Mouse (Mus musculus) CH12F3 (cell line): Measurements from ENCODE around the gene Fam180a.

ENCODE experiments used
- in situ Hi-C: fragments of 300-500 bp; cut with MboI; formaldehyde crosslinking; loops from 2 replicates; pipeline ENCODE4 v1.14.3; 2020; ENCODE audit warnings: low sequenced_read_pairs

Gene Fam180a

DNA sequence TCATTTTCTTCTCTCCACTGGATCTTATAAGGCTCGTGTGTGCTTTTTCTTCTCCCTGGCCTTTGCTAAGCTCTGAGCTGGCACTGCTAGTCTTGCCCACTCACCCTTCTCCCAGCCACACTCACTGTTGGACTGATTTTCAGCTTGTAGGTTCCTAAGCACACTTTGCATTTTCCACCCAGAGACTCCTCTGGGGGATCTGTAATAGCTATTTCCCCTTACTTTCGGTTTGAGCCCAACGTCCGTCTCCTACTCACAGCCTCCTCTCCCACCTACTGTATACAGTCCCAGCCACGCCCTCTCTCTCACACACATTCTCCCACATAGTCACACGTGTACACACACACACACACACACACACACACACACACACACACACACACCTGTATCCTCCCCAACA, 6.1 kb downstream of the Fam180a start:
- in situ Hi-C loops = no loop called here

DNA sequence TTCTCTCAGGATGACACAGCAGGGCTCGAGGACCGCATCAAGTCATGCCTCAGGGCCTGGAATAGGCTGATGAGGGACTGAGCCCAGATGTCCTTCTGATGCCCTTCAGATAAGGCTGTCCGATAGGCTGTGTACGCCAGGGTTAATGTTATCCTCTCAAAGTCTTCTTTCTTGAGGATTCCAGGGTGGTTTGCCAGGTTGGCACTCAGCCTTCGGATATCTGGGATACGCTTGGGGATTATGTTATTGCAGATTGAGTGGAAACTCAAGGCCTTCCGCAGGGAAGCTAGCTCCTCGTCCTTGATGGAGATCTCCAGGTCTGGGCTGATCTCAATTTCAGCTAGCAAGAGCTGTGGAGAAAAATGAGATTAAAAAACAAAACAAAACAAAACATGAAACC, 12.4 kb downstream of the Fam180a start:
- in situ Hi-C loops = no loop called here

DNA sequence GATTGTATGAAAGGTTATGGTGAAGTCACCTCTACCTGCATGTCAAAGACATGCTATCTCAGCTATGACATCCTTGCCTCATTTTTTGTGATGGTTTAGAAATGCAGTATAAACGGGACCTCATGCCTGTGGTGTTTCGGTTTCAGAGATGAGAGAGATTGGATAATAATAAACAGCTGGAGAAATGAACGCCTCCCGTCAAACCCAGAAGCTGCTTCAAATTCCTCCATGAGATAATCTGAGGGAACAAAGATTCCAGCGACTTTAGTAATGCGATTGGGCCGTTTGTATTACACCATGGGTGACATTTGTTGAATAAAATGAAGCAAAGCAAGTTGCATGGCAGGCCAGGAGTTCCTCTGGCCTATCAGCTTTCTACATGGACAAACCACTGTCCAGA, 16.5 kb downstream of the Fam180a start:
- in situ Hi-C loops = no loop called here

DNA sequence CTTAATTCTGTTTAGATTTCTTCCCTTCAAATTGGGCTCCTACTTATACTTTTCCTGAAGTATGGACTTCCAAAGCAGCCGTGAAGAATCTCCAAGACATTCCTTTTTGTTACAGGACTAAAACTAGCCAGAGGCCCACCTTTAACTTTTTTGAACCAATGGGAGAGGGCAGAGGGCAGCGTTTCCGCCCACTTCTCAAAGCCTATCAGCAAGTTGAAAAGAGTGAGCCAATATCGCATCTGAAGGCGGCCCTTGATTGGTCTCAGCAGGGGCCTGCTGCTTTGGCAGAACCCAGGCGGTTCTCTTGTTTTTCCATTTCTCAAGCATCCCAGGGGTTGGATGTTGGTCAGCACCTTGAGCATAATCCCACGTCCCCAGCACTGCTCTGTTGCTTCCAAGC, 17.9 kb downstream of the Fam180a start, which contains the start of gene Slc13a4:
Gene Slc13a4 (minus strand): TSS at position 95 of the 400 bp plus-strand sequence.
- in situ Hi-C loops = no loop called here

DNA sequence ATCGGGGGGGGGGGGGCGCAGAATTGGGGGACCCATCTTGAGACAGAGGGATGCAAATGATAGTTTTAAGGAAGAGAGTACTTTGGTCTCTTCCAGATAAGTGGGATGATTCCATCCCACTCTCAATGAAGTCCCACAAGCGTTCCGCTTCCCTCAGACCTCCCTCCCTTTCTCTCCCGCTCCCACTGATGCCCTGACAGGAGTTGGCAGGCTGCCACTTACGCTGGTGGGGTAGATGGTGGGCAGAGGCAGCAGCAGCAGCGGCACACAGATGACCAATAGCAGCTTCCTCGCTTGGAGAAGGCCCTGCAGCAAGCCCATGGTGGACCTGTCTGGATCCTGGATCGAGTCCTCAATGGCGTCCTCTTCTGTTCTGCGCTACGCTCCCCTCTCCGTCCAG, 18.8 kb downstream of the Fam180a start:
- in situ Hi-C loops = no loop called here

DNA sequence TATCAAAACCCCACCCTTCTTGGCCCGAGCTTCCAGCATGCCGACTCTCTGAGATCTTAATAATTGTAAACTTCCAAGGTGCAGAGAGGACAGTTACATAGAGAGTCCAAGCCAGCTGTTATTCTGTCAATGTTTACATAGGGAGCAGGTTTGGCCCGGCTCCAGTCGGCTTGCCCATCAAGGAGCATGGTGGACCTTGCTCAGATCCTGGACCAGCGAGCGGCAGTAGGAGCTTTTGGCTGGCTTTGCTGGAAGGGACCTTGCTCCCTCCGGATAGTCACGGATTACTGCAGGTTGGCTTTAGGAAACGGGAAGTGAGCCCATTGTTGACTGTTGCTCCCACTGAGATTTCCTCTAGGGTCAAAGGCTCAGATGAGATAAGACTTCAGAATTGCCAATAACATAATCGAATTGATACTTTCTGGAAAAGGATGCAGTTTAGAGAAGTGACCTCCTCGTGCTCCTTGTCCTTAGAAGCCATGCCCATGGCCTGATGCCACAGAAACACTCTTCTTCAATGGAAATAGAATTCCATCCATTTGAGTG, 22.5 kb downstream of the Fam180a start:
- in situ Hi-C loops = no loop called here

DNA sequence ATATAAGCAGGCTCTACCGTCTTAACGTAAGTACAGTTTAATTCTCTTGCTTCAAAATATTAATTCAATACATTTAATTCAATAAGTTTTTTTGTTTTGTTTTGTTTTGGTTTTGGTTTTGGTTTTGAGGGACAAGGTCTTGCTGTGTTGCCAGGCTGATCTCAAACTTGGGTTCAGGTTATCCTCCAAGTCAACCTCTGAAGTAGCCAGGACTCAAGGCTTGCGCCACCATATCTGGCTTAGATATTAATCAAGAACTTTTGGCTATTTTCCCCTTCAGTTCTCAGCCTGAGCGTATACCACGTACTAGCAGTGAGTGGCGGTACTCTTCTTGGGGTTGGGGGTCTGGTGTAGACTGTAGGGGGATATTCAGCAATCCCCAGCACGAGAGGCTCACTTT, 23.4 kb downstream of the Fam180a start:
- in situ Hi-C loops = no loop called here

DNA sequence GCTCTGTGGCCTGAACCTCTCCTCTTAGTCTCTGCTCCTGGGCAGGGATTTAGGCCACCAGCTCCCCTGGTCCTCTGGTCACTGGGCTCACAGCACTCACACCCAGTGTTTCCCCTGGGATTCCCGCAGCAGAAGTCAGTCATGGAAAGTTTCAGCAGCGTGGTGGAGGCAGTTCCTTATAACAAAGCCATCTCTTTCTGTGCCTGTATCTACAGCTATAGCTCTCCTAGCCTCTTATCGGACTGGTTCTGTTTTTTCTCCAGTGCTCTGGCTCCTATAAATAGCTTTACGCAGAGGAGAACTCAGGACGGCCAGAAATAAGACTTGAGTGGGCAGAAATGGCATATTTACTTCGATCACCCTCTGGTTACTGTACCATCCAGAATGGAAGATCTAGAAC, 27.6 kb downstream of the Fam180a start:
- in situ Hi-C loops = no loop called here

DNA sequence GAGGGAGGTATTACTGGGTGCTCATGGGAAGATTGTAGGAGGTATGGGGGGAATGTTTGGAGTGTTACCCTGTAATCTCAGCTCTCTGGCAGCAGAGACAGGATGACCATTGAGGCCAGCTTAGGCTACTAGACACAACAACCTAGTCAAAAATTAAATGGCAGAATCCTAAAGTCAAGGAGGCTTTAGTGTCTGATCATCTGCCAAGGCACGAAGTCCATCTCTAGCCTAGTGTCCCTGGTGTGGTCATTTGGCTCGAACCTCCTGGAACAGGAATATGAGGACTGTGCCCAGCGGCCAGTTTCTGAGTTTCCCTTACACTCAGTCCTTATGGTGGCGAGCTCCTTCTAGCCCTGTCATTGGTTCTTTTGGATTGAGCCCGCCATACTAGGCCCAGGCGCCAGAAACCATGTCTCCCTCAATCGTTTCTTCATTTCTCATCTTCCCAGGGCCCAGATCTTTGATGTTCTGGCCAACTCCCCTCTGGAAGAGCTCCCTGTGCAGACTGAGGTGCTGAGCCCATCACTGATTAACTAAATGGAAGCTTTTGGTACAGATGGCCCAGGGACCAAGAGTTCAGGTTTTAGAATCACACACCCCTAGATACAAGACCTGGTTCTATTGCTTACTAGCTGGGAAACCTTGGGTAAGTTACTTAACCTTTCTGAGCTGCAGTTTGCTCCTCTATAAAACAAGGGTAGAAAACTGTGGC, 28.3 kb downstream of the Fam180a start:
- in situ Hi-C loops = no loop called here

DNA sequence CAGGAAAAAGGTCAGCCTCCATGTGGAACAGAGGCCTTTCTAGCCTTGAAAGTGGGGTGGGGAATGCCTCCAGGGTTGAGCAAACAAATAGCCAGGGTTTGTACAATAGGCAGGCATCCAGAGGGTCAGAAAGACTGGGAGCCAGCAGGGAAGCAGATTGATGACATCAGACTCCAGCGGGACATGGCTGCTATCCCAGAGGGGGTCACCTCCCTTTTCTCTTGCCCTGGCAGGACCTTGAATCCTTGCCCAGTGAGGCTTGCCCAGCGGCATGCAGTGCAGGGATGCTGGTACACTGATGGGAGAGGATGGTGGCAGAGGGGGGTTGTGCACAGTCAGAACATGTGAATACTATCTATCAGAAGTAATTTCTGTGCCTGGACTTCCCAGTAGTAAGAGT, 28.9 kb downstream of the Fam180a start:
- in situ Hi-C loops = no loop called here

DNA sequence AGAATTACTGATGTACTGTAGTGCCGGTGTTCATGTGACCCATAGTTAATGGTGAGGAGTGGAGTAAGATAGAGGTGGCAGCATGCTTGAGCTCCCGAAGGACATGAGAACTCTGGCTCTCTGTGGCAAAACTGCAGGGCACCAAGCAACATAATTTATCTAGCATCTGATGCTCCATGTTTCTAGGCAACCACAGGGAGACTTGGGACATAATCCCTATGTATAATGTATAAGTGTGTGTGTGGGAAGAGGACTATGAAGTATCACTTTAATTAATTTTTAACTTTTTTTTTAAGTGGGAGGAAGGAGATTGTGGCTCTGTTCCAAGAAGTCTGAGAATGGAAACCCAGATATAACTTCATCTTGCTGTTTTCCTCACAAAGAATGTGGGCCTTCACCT, 31.0 kb downstream of the Fam180a start:
- in situ Hi-C loops = no loop called here

DNA sequence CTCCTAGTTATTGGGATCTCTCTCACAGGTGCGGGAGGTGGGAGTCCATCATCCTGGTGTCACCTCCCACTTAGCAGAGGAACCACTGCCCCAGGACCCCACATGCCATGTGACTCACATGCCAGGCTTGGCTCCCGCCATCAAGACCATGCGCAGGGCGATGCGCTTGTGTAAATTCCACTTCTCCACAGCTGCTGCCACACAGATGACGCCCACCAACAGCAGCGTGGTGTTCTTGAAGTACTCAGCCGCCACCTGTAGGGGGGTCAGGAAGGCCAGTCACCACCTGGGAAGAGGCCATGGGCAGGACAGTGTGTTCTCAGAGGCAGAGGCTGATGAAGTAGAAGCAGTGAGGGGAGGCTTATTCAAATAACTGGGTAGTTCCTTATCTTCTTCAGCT, 36.3 kb downstream of the Fam180a start:
- in situ Hi-C loops = no loop called here

DNA sequence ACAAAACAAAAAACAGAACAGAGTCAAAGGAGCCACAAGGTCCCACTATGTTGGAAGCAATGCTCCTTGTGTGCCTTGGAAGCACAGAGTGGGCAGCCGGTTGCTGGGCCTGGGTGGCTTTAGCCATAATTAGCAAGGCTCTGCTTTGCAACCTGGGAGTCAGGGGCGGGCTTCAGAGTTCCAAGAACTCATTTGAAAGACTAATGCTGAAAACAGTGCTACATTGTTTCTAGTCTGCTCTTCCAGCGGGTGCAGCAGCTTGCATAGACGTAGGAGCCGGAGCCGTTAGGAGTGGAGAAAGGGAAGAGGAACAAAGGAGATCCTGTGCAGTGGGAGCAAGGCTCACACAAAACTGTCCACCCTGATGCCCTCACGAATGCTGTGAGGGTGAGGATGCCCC, 37.0 kb downstream of the Fam180a start:
- in situ Hi-C loops = no loop called here

DNA sequence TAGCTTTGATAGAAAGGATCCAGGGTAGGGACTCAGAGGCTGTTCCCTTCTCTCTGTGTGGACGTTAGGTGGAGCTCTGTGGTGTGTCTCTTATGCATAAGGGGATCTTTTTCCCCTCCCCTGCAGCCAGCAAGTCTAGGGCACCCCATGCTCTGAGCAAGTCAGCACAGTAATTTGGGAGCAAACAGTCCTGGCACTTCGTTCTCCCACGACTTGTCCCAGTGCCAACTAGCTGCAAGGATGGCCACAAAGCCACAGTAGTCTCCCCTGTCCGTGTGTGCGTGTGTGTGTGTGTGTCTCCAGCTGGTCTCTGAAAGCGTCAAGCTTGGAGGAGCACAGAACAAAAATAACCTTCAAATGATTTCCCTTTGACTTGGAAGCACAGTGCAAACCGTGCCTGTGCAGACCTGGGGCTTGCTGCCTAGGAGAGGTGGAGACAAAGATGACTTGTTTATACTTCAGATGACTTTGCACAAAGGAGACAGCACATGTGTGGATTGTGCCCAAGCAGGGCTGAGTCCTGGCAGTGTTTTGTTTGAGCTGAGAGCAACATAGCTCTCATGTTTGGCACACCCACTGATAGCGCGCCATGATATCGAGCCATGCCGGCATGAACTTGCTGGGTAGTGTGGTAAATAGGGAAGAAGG, 37.7 kb downstream of the Fam180a start:
- in situ Hi-C loops = no loop called here

DNA sequence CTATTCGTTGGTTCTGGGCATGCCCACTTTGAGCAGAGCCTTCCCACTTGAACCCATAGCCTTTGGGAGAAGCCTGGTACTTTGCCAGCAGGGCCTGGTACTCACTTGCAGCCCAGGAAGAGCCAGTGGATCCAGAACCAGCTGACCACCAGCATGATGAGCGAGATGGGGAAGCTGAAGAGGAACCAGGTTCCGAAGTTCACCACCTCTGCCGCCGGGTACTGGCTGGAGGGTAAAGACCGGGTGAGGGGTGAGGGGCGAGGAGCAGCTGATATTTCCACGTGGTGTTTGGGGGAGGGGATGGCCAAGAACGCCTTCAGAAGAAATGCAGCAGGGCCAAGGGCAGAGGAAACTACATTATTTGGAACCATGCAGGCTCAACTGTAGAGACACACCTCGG, 46.6 kb downstream of the Fam180a start:
- in situ Hi-C loops = no loop called here

DNA sequence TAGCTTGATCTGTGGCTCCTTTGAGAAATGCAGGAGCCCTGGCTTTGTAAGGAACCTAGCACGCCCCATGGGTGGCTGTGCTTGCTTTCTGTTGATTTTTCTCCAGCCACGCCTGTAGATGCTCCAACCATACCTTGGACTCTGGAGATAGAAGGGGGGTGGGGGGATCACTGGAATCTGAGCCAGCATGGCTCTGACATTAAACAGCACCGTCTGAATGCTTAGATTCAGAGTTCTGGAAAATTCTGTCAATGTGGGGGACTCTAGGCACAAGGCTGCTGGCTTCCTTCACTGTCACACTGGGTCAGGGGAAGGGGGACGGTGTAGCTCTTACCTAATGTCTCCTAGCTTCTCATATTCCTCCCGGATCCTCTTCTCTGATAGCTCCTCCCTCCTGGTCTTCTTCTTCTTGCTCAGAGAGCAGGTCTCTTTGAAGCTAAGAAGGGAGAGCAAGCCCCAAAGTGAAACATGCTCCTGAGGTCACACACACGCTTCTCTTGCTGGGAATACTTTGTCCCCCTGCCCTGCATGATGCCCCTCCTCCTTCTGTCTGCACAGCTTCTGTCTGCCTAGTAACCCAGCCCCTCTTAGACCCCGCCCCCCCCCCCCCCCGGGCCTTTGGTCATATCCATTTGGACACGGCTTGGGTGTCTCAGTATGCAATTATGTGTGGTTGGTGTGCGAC, 47.9 kb downstream of the Fam180a start:
- in situ Hi-C loops = no loop called here

DNA sequence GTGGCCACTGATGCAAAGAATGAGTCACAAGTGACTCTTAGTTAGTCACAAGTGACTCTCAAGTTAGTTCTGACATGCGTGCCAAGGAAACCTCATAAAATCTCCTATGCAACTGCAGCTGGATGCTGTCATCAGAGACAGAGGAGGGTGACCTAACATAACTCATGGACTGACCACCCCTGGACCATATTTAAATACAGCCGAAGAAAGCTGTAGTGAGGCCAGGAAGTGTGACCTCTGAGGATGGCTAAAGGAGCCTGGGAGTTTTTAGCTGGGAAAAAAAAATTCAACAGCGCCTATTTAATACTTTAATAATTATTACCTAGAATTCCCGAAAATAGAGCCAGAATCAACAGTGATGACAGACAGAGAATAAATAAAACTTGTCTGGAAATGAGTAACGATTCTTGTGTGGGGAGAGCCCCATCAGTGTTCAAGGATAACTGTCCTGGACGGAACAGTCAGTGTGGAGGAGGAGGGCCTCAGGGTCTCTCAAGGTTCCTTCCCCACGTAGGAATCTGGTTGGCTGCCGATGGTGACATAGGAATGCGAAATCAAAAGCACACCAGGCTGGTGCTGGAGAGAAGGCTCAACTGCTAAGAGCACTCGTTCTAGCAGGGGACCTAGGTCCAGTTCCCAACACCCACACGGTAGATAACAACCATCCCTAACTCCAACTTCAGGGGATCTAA, 52.4 kb downstream of the Fam180a start:
- in situ Hi-C loops = no loop called here

DNA sequence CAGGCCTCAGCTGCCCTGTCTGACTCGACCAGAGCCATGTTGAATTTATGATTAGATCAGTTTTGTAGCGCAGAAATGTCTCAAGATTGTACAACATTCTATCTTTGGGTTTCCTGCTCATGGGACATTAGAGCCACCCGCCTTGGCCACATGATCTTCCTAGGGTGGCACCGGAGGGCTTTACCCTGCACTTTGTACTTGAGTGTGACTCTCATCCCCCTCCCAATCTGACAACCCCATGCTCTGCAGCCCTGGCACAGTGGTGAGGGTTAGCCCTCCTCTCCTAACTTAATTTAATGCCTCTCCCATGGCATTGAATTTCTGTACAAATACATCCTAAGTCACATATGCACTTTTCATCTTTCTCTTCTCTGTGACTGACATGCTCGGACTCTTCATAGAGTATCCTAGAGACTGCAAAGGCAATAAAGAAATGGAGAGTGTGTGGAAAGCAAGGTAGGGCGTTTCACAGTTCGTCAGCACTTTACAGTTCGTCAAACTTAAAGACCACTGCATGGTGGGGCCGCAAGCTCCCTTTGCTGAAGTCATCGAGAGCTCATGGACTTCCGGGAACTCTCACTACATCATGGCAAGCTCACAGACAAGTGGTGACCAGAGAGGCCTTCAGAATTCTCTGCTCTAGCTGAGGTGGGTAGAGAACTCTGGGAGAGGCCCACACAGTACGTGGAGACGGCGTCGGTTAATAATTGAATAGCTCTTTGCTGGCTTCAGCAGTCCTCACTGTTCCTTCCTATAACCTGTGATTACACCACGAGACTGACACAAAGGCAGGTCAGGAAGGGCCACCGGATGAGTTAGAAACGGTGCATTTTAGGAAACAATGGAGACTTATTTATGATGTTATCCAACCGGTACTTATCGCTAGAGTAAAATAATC, 53.8 kb downstream of the Fam180a start:
- in situ Hi-C loops = no loop called here

DNA sequence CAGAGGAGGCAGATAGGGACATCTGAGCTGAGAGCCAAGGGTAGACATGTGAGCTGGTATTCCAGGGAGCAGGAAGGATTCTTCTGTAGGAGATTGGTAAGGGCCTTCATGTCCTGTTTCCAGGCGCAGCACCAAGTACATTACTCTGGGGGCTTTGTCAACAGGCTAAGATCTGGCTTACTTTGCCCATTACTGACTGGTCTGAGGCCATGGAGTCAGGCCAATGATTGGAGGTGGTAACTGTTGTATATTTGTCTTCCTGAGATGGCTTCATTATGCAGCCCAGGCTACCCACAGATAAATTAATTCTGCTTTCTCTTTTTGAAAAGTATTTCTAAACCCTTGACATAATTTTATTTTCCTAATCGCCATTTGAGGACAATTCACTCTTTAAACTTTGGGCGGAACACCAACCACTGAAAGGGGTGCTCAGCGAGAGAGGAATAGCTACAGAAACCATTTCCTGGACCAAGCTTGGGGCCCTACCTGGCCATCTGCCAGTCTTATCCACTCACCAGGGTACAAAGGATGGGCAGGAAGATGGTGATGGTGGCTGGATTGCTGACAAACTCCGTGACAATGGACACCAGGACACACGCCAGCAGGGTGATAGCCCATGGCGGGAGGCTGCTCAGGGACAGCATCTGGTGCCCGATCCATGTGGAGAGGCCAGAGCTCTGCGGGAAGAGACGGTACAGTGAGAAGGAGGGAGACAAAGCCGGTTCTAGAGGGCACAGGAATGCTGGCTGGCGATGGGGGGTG, 54.7 kb downstream of the Fam180a start:
- in situ Hi-C loops = no loop called here

DNA sequence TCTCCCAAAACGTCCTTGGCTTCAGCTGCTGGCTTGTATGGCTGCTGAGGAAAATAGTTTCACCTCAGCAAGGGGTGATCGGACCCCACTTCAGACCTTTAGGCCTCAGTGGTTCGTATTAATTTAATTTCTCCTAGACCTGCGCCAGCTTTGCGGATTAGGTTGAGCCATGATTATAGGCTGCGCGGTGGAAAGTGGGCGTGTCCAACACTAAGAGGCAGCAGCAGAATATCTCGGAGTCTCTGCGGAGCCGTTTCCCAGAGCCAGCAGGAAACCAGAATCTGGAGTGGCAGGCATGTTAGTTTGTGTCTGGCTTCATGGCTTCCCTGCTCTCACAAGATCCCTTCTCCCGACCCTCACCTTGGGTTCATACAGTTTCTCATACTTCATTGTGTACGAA, 56.3 kb downstream of the Fam180a start:
- in situ Hi-C loops = no loop called here
